In genomic region chr2:38546748-38547147, GRCm38 (mm10) we compare ENCODE assay signal across 17 mouse cellular contexts. TPM values are rescaled to one million over a fixed set of nuclear protein-coding genes. Genes with fewer than 3 reads are reported as not detected.
DNase-seq lines count a peak whose midpoint lies in the region; ATAC-seq and TF ChIP-seq lines count a peak whose summit lies in the region.
"Had no signal": no experiment of that assay in that cellular context is flagged by ENCODE, and none has a peak within 500 bp of the region (broad histone marks: within the 10 kb centered on the region; RNA-seq: fewer than 3 reads in every experiment).

No protein-coding gene starts in this region.

- H3K79me2 ChIP-seq in C2C12 (ENCODE audit: control insufficient read depth, insufficient read depth): peaks cover 94% of the 10 kb centered on the region

- peak; percentile 93 for DNase-seq in heart, adult 11 months
- peak; percentile 27 for DNase-seq in kidney, postnatal 10 days
- no peak for DNase-seq in kidney, adult 2 months
- DNase-seq in limb, embryonic 10.5 days (ENCODE audit: low spot score): no peak
- no peak for DNase-seq in adrenal gland, postnatal 36 days
- no peak for DNase-seq in right cerebral cortex, postnatal 14 days
- DNase-seq: B cell, adult 2 months; cerebellum, adult 11 months; cerebellum, postnatal 36 days; liver, embryonic 13.5 days; right cerebral cortex, postnatal 4 days; thymus, postnatal 36 days had no signal

- no peak for TF ChIP-seq POLR2A in kidney, adult 2 months (IDR thresholded peaks at IDR 0.05; ENCODE audit: low read depth, low read length)

- ATAC-seq in heart, embryonic 12.5 days (ENCODE audit: insufficient number of reproducible peaks, low FRiP score): no peak
- ATAC-seq: activated CD4-positive, CD25-positive, alpha-beta regulatory T cell, adult 4 months had no signal

- H3K9ac ChIP-seq in heart, embryonic 12.5 days: no peak overlapping the region
- H3K9ac ChIP-seq: embryonic facial prominence, embryonic 13.5 days; forebrain, embryonic 12.5 days; liver, embryonic 13.5 days had no signal

- no peaks in the 10 kb centered on the region for H3K27me3 ChIP-seq in heart, embryonic 12.5 days (replicated peaks)
- H3K27me3 ChIP-seq in kidney, adult 2 months (replicated peaks; ENCODE audit: control insufficient read depth, insufficient read depth, low read length): no peaks in the 10 kb centered on the region
- H3K27me3 ChIP-seq in C2C12 (ENCODE audit: control insufficient read depth, insufficient read depth, insufficient read length): no peaks in the 10 kb centered on the region
- no peaks in the 10 kb centered on the region for H3K27me3 ChIP-seq in limb, embryonic 10.5 days (ENCODE audit: low read depth, poor library complexity, severe bottlenecking)
- H3K27me3 ChIP-seq: embryonic facial prominence, embryonic 13.5 days; forebrain, embryonic 12.5 days; liver, embryonic 13.5 days had no signal

- H3K4me3 ChIP-seq in heart, embryonic 12.5 days: no peak overlapping the region
- H3K4me3 ChIP-seq in kidney, adult 2 months (ENCODE audit: insufficient read depth, low read depth, low read length): no peak overlapping the region
- H3K4me3 ChIP-seq in C2C12 (ENCODE audit: insufficient read depth, poor library complexity, severe bottlenecking): no peak overlapping the region
- no peak overlapping the region for H3K4me3 ChIP-seq in limb, embryonic 10.5 days
- H3K4me3 ChIP-seq: embryonic facial prominence, embryonic 13.5 days; forebrain, embryonic 12.5 days; liver, embryonic 13.5 days had no signal

- 73% methylated on average over 5 of the region's 5 CpGs for WGBS in heart, embryonic 12.5 days
- 73% methylated on average over 5 of the region's 5 CpGs for WGBS in kidney, adult 2 months
- 86% methylated on average over 5 of the region's 5 CpGs for WGBS in limb, embryonic 10.5 days

- no peak overlapping the region for H3K27ac ChIP-seq in heart, embryonic 12.5 days (ENCODE audit: poor library complexity, severe bottlenecking)
- no peak overlapping the region for H3K27ac ChIP-seq in kidney, adult 2 months (ENCODE audit: insufficient read depth, low read depth, low read length)
- H3K27ac ChIP-seq in limb, embryonic 10.5 days: peak overlapping the region; percentile 59; the same call in 1 of the 2 replicates
- H3K27ac ChIP-seq: embryonic facial prominence, embryonic 13.5 days; forebrain, embryonic 12.5 days; liver, embryonic 13.5 days had no signal

- no peaks in the 10 kb centered on the region for H3K9me3 ChIP-seq in heart, embryonic 12.5 days (replicated peaks)
- H3K9me3 ChIP-seq in limb, embryonic 10.5 days (replicated peaks): no peaks in the 10 kb centered on the region
- H3K9me3 ChIP-seq: embryonic facial prominence, embryonic 13.5 days; forebrain, embryonic 12.5 days; liver, embryonic 13.5 days had no signal

- peaks cover 74% of the 10 kb centered on the region for H3K4me1 ChIP-seq in heart, embryonic 12.5 days (replicated peaks)
- peaks cover 9% of the 10 kb centered on the region for H3K4me1 ChIP-seq in kidney, adult 2 months (ENCODE audit: control insufficient read depth, insufficient read depth, low read length)
- peaks cover 30% of the 10 kb centered on the region for H3K4me1 ChIP-seq in limb, embryonic 10.5 days

- peaks cover 13% of the 10 kb centered on the region for H3K36me3 ChIP-seq in heart, embryonic 12.5 days
- H3K36me3 ChIP-seq in kidney, adult 2 months (ENCODE audit: control insufficient read depth, insufficient read depth, low read length): no peaks in the 10 kb centered on the region
- H3K36me3 ChIP-seq in C2C12 (ENCODE audit: control insufficient read depth, insufficient read depth): peaks cover 10% of the 10 kb centered on the region
- peaks cover 14% of the 10 kb centered on the region for H3K36me3 ChIP-seq in limb, embryonic 10.5 days

- H3K4me2 ChIP-seq in heart, embryonic 12.5 days: no peak overlapping the region
- H3K4me2 ChIP-seq: embryonic facial prominence, embryonic 13.5 days; forebrain, embryonic 12.5 days; liver, embryonic 13.5 days had no signal

- H3ac ChIP-seq in C2C12 (ENCODE audit: control insufficient read depth, insufficient read length, low read depth): no peak overlapping the region

- TF ChIP-seq CTCF in kidney, adult 2 months (conservative IDR thresholded peaks at IDR 0.05; ENCODE audit: insufficient read depth, insufficient read length, low read depth, low read length): no peak
- TF ChIP-seq CTCF in C2C12 (IDR thresholded peaks at IDR 0.05; ENCODE audit: control insufficient read depth, insufficient read depth, insufficient read length): no peak

- peaks cover 48% of the 10 kb centered on the region for H3K79me3 ChIP-seq in C2C12 (ENCODE audit: low read depth)

TF ChIP-seq in C2C12, 6 proteins besides CTCF, POLR2A, EP300 and RAD21:
- no peak for TF ChIP-seq MAX (IDR thresholded peaks at IDR 0.05)
- peak; percentile 37 for TF ChIP-seq MYOD1 (IDR thresholded peaks at IDR 0.05; ENCODE audit: control insufficient read depth, insufficient read length, low read depth)

RNA-seq across cellular contexts. Expression of gene Nek6, which starts 35.3 kb away (rescaled TPM):
- polyA plus RNA-seq in heart, embryonic 12.5 days (2016; fragmentation: Nextera tagmentation; extraction: Ambion mirVana): 71.8 and 79.2 TPM in 2 replicates
- 15.0 and 18.6 TPM in 2 replicates for polyA plus RNA-seq in kidney, adult 2 months (2012; rRNA removed)
- polyA plus RNA-seq in C2C12 (2012; fragmentation: generic; extraction: Trizol): 27.9 TPM
- polyA plus RNA-seq in limb, embryonic 10.5 days (2016; fragmentation: Nextera tagmentation; extraction: Ambion mirVana): 67.5 and 83.4 TPM in 2 replicates
- 10 to 100 TPM in 1 of 2 experiments, 1 to 10 TPM in 1; 9.2 to 22.3 TPM for total RNA-seq in adrenal gland, postnatal 36 days (2021)

Comparison
In these comparisons a context has a peak if more than half of its experiments do, and no peak if none do; other contexts are left out.
1. DNase-seq: peak in heart, adult 11 months (single experiment) and kidney, postnatal 10 days (single experiment); none in kidney, adult 2 months (single experiment), limb, embryonic 10.5 days (single experiment), adrenal gland, postnatal 36 days (0 of 2) and right cerebral cortex, postnatal 14 days (single experiment).